Mouse (Mus musculus): ENCODE measurements around the gene Msrb3. TPM values are rescaled to one million over a fixed set of nuclear protein-coding genes. Genes with fewer than 3 reads are reported as not detected.
A peak's percentile ranks its signal among the peaks of the same experiment; 100 is the strongest.
"Not testable (repeated sequence)": the region's sequence is repeated elsewhere in the genome, so short reads cannot be mapped to it uniquely, and the experiment has no call there.

The Msrb3 gene
- polyA plus RNA-seq, 1 experiment from 2014 or later, result 12.2 TPM

GRCm38 (mm10) chr10:120759883-120760282 lies 139.0 kb downstream of the Msrb3 start:
- H3K4me1 ChIP-seq, result peaks cover 14% of the 10 kb centered on the region
- no peaks in the 10 kb centered on the region for H3K36me3 ChIP-seq
- no peak overlapping the region for H3K4me2 ChIP-seq (replicated peaks)
- H3K27ac ChIP-seq, result no peak overlapping the region; the same call in 1 of the 2 replicates
- peaks cover 3% of the 10 kb centered on the region for H3K9me3 ChIP-seq
- H3K9ac ChIP-seq, result no peak overlapping the region
- H3K27me3 ChIP-seq, result no peaks in the 10 kb centered on the region
- 89% methylated on average over 6 of the region's 6 CpGs for WGBS
- no peak overlapping the region for H3K4me3 ChIP-seq
- no peak for ATAC-seq (ENCODE audit: low FRiP score, low read depth)

DNA sequence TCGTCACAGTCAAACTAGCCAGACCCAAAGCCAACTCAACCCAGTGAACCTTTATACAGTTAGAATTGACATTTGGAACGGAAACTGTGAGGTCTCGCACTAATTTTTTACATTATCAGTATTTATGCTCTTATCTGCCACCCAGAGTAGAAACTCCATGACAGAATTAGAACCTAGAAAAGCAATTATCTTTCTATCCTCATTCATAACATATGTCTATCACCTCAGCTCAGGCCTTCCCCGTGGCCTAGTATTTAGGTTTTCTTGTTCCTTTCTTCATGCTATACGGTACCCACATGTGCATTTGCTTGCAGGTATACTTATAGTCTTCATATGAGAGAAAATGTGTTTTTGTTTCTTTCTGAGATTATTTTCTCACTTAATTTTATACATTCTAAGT lies 146.4 kb downstream of the Msrb3 start:
- WGBS, result 95% methylated on average over 5 of the region's 5 CpGs
- Histone ChIP-seq H3K4me2 (replicated peaks) (no peak overlapping the region), H3K9ac (no peak overlapping the region), H3K9me3 (peaks cover 8% of the 10 kb centered on the region), H3K27ac (no peak overlapping the region; the same call in 1 of the 2 replicates), H3K27me3 (no peaks in the 10 kb centered on the region), H3K36me3 (no peaks in the 10 kb centered on the region), H3K4me1 (peaks cover 24% of the 10 kb centered on the region), H3K4me3 (no peak overlapping the region)
- no peak for ATAC-seq (ENCODE audit: low FRiP score, low read depth)

- Histone ChIP-seq H3K27ac (peak overlapping the region; percentile 88), H3K9me3 (peaks cover 8% of the 10 kb centered on the region), H3K4me1 (peaks cover 24% of the 10 kb centered on the region), H3K4me2 (replicated peaks) (peak overlapping the region; percentile 25), H3K36me3 (no peaks in the 10 kb centered on the region), H3K9ac (no peak overlapping the region), H3K27me3 (no peaks in the 10 kb centered on the region), H3K4me3 (no peak overlapping the region)
- peak; percentile 71; the same call in 1 of the 2 replicates for ATAC-seq (ENCODE audit: low FRiP score, low read depth)
- 41% methylated on average over 11 of the region's 11 CpGs for WGBS
These were observed 147.1 kb downstream of the Msrb3 start for GRCm38 (mm10) chr10:120751821-120752261.

DNA sequence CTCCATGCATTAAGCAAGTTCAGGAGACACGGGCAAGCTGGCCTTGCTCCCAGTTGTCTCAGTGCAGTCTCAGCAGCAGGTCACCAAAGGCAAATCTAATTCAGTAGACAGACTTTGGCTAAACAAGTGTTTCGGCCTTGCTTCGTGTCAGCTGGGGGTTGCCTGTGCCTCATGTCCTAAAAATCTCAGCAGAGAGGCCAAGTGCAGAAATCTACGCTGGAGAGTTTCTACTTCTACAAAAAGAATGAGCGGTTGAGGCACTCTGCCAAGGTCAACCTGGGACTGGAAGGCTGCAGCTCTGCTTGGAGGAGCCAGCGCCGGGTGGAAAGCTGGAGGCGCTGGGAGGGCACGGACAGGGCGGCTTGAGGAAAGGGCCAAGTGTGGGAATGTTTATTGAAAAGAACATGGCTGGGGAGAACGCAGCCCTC lies 147.6 kb downstream of the Msrb3 start:
- Histone ChIP-seq H3K4me3 (no peak overlapping the region), H3K27ac (peak overlapping the region; percentile 88), H3K9me3 (peaks cover 8% of the 10 kb centered on the region), H3K36me3 (no peaks in the 10 kb centered on the region), H3K4me1 (peaks cover 26% of the 10 kb centered on the region), H3K9ac (no peak overlapping the region), H3K27me3 (no peaks in the 10 kb centered on the region), H3K4me2 (replicated peaks) (peak overlapping the region; percentile 25)
- ATAC-seq (ENCODE audit: low FRiP score, low read depth), result peak; percentile 89
- WGBS, result 32% methylated on average over 11 of the region's 11 CpGs

- H3K4me1 ChIP-seq, result peaks cover 39% of the 10 kb centered on the region
- WGBS, result 92% methylated on average over 5 of the region's 5 CpGs
- H3K27ac ChIP-seq; H3K4me2 ChIP-seq (replicated peaks); H3K9ac ChIP-seq; H3K9me3 ChIP-seq; H3K27me3 ChIP-seq; H3K36me3 ChIP-seq; H3K4me3 ChIP-seq; ATAC-seq (ENCODE audit: low FRiP score, low read depth): not testable (repeated sequence)
These were observed 149.3 kb downstream of the Msrb3 start for GRCm38 (mm10) chr10:120749556-120749955.

GRCm38 (mm10) chr10:120748156-120748555 lies 150.7 kb downstream of the Msrb3 start:
- H3K9ac ChIP-seq, result no peak overlapping the region
- H3K9me3 ChIP-seq, result no peaks in the 10 kb centered on the region
- ATAC-seq (ENCODE audit: low FRiP score, low read depth), result no peak
- H3K27me3 ChIP-seq, result no peaks in the 10 kb centered on the region
- no peak overlapping the region for H3K4me3 ChIP-seq
- no peak overlapping the region for H3K27ac ChIP-seq
- H3K4me2 ChIP-seq (replicated peaks), result no peak overlapping the region
- 64% methylated on average over 6 of the region's 6 CpGs for WGBS
- no peaks in the 10 kb centered on the region for H3K36me3 ChIP-seq
- H3K4me1 ChIP-seq, result peaks cover 44% of the 10 kb centered on the region

GRCm38 (mm10) chr10:120745138-120745856 lies 153.6 kb downstream of the Msrb3 start:
- 7% methylated on average over 18 of the region's 18 CpGs for WGBS
- H3K36me3 ChIP-seq, result no peaks in the 10 kb centered on the region
- ATAC-seq (ENCODE audit: low FRiP score, low read depth), result peak; percentile 85
- peaks cover 36% of the 10 kb centered on the region for H3K4me1 ChIP-seq
- H3K9me3 ChIP-seq, result no peaks in the 10 kb centered on the region
- H3K9ac ChIP-seq, result peak overlapping the region; percentile 65
- H3K27me3 ChIP-seq, result no peaks in the 10 kb centered on the region
- peak overlapping the region; percentile 44 for H3K4me3 ChIP-seq
- H3K27ac ChIP-seq, result peak overlapping the region; percentile 96
- peak overlapping the region; percentile 71 for H3K4me2 ChIP-seq (replicated peaks)

DNA sequence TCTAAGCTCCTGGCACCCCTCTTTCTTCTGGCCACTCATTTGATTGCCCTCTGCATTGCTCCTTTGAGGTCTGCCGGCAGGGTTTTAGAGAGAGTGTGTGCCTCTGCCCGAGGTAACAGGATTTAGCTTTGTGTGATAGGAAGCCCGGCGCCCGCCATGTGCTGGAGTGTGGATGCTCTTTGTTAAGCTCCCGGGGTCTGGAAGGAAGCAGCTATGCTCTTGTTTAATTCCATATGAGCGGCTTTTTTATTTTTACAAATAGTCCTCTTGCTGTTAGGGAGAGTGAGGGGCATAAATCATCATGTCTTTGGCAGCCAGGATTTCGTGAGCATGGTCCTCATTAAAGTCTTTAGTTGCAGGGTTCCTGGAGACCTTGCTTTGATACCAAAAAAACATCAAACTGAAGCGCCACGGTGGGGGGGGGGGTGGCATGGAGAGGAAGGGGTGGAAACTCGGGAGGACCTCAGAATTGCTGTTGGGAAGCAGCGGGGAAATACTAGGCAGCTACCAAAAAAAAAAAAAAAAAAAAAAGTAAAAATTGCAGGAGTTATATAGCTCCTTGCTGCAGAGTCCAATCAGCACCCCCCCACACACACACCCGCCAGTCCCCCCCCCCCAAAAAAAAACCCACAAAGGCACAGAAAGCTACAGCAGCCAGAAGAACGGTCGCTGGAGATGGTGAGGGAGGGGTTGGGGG lies 154.3 kb downstream of the Msrb3 start:
- Histone ChIP-seq H3K36me3 (no peaks in the 10 kb centered on the region), H3K27ac (peak overlapping the region; percentile 96), H3K4me1 (peaks cover 35% of the 10 kb centered on the region), H3K4me2 (replicated peaks) (peak overlapping the region; percentile 71), H3K9me3 (no peaks in the 10 kb centered on the region), H3K4me3 (peak overlapping the region; percentile 44), H3K9ac (peak overlapping the region; percentile 65), H3K27me3 (no peaks in the 10 kb centered on the region)
- ATAC-seq (ENCODE audit: low FRiP score, low read depth), result peak; percentile 42
- 2% methylated on average over 15 of the region's 15 CpGs for WGBS

GRCm38 (mm10) chr10:120736508-120737069 lies 162.3 kb downstream of the Msrb3 start:
- no peaks in the 10 kb centered on the region for H3K36me3 ChIP-seq
- no peaks in the 10 kb centered on the region for H3K9me3 ChIP-seq
- H3K4me2 ChIP-seq (replicated peaks), result peak overlapping the region; percentile 58
- WGBS, result 38% methylated on average over 14 of the region's 14 CpGs
- no peak overlapping the region for H3K4me3 ChIP-seq
- H3K27ac ChIP-seq, result no peak overlapping the region
- peaks cover 14% of the 10 kb centered on the region for H3K4me1 ChIP-seq
- ATAC-seq (ENCODE audit: low FRiP score, low read depth), result no peak
- 0 out of 2 replicates have a peak, but pooled peaks cover 2% of the 10 kb centered on the region for H3K27me3 ChIP-seq
- H3K9ac ChIP-seq, result no peak overlapping the region

DNA sequence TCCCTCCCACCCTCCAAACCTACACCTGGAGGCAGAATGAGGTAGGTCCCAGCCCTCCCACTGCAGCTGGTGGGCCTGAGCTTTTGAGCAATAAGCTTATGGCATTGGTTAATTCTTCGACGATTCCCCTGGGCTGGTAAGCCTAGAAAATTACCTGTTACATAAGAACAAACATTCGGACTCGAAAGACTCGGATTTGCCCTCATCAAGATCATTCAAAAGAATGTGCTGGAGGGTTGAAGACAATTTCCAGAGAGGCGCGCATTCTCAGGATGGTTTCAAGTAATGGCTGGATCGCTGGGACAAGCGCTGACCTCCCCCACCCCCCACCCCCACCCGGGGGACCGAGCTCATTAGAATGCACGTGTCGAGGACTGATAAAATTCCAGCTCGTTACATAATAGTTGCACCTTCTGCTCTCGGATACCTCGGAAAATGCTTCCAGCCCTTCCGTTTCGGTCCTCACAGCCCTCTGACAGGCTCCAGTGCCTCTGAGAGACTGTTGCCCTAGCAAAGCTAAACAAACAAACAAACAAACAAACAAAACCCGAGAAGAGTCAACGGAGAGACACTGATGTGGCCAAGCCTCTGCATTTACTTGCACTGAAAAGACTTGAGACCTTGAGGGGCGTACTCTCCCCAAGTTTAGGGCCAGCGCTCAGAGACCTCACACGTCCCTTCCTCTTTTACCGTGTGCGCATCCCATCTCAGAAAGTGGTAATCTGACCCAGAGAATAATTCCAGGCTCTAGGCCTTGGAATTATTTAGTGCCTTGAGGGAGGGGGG lies 163.0 kb downstream of the Msrb3 start:
- Histone ChIP-seq H3K9ac (no peak overlapping the region), H3K4me2 (replicated peaks) (peak overlapping the region; percentile 58), H3K9me3 (no peaks in the 10 kb centered on the region), H3K36me3 (no peaks in the 10 kb centered on the region), H3K4me1 (peaks cover 14% of the 10 kb centered on the region), H3K4me3 (peak overlapping the region; percentile 18), H3K27ac (no peak overlapping the region), H3K27me3 (0 out of 2 replicates have a peak, but pooled peaks cover 2% of the 10 kb centered on the region)
- ATAC-seq (ENCODE audit: low FRiP score, low read depth), result peak; percentile 57; the same call in 1 of the 2 replicates
- 8% methylated on average over 25 of the region's 25 CpGs for WGBS

DNA sequence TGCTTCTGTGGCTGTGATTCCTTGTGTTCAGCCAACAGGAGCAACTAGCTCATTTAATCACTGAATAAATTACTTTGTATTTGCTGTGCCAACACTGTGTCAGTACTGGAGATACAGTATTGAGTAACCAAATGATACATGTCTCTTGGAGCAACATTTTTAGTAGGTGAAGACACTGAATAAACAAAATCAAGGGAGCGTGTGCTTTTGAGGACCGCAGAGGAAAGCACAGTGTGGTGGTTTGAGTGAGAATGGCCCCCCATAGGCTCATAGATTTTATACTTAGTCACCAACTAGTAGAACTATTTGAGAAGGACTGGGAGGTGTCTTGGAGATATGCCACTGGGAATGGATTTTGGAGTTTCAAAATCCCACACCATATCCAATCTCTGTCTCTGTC lies 164.5 kb downstream of the Msrb3 start:
- no peak for ATAC-seq (ENCODE audit: low FRiP score, low read depth)
- H3K9ac ChIP-seq, result no peak overlapping the region
- WGBS, result 100% methylated on average over 2 of the region's 2 CpGs

More for the DNA sequence above, 164.5 kb downstream of the Msrb3 start:
- Histone ChIP-seq H3K9me3 (no peaks in the 10 kb centered on the region), H3K4me2 (replicated peaks) (no peak overlapping the region), H3K4me3 (no peak overlapping the region), H3K4me1 (peaks cover 14% of the 10 kb centered on the region), H3K27ac (no peak overlapping the region), H3K27me3 (0 out of 2 replicates have a peak, but pooled peaks cover 2% of the 10 kb centered on the region), H3K36me3 (no peaks in the 10 kb centered on the region)
